Mouse (Mus musculus) lung, embryonic 15.5 days (tissue): ENCODE measurements around the gene Retsat. TPM values are rescaled to one million over a fixed set of nuclear protein-coding genes. Genes with fewer than 3 reads are reported as not detected.

ENCODE experiments used
- ATAC-seq: fragments of 200-750 bp; cut with Nextera tagmentation; 2 replicates; pipeline ENCODE4 v1.8.0; 2017; ENCODE audit warnings: moderate number of reproducible peaks, borderline replicate concordance; ENCODE audit not compliant: low FRiP score, low TSS enrichment; ENCODE audit errors: extremely low read depth
- H3K27ac ChIP-seq: fragments of 300-500 bp; sonication (generic); 2 replicates; pipeline ENCODE4 v1.5.1; 2015; ENCODE audit warnings: moderate library complexity, mild to moderate bottlenecking, inconsistent platforms
- H3K27me3 ChIP-seq: fragments of 300-500 bp; sonication (generic); 2 replicates; pipeline ENCODE4 v1.6.1; 2015; ENCODE audit warnings: inconsistent platforms
- H3K36me3 ChIP-seq: fragments of 300-500 bp; sonication (generic); 2 replicates; pipeline ENCODE4 v1.6.1; 2015; ENCODE audit warnings: inconsistent platforms
- H3K4me1 ChIP-seq: fragments of 300-500 bp; sonication (generic); 2 replicates; pipeline ENCODE4 v1.6.1; 2015; ENCODE audit warnings: inconsistent platforms
- H3K4me2 ChIP-seq: fragments of 300-500 bp; sonication (generic); 2 replicates; pipeline ENCODE4 v1.6.1; 2015; ENCODE audit warnings: inconsistent platforms, mild to moderate bottlenecking, moderate library complexity
- H3K4me3 ChIP-seq: fragments of 300-500 bp; sonication (generic); 2 replicates; pipeline ENCODE4 v1.5.1; 2015; ENCODE audit warnings: mild to moderate bottlenecking, inconsistent platforms
- H3K9ac ChIP-seq: fragments of 300-500 bp; sonication (generic); 2 replicates; pipeline ENCODE4 v1.6.1; 2015; ENCODE audit warnings: inconsistent platforms
- H3K9me3 ChIP-seq: fragments of 300-500 bp; sonication (generic); 2 replicates; pipeline ENCODE4 v1.6.1; 2016; ENCODE audit warnings: inconsistent platforms
- WGBS: fragments of 180-500 bp; shearing (Covaris S2); methylation state at CpG from one replicate; pipeline ENCODE4 v1.1.7; 2015; 5-methylcytosine and 5-hydroxymethylcytosine counted together
- polyA plus RNA-seq: library from polyadenylated mRNA; unstranded; fragments of >200 nt; fragmentation: Nextera tagmentation; extraction: Ambion mirVana; gene quantifications from 2 replicates; pipeline ENCODE4 v1.2.1, GENCODE M21; 2015

Retsat gene
- polyA plus RNA-seq, result 18.5 and 18.8 TPM in 2 replicates

DNA sequence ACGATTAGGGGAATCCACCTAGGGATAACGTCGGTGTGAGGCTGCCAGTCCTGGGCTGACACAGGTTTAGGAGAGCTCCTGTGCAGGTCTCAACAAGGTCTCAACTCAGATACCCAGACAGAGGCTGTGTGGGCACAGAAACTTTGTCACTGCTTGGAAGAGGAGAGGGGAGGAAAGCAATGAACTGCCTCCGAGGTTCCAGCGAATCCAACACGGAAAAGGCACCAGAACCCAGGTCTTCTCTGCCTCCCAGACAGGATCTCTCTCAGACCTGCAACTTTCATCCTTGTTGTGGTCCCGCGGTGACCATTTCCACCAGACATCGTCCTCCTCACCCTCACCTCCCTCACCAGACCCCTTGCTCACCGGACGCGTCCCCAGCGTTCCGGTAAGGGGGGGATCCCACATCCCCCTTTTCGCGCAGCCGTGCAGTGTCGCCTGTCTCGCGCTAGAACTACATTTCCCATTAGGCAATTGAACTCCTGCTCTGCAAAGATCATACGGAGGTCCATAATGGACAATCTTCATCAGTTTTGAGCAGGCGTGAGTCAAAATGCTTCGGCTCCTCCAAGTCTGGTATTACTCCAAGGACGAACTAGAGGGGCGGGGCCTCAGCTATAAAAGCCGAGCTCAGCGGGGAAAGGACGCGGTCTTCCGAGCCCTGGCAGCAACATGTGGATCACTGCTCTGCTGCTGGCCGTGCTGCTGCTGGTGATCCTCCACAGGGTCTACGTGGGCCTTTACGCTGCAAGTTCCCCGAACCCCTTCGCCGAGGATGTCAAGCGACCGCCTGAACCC lies at the start of gene Retsat, which contains the start of gene Elmod3:
Gene Retsat (plus strand): TSS at position 520 of the 798 bp plus-strand sequence.
Gene Elmod3 (minus strand): TSS at position 458 of the 798 bp plus-strand sequence.
- WGBS, result under 1% methylated on average over 38 of the region's 38 CpGs
- H3K9ac ChIP-seq, result peak within 1 kb of the TSS; percentile 71

GRCm38 (mm10) chr6:72549041-72549580 lies 49.2 kb upstream of the Retsat start:
- Histone ChIP-seq H3K4me3 (no peak overlapping the region), H3K9me3 (no peaks in the 10 kb centered on the region), H3K36me3 (no peaks in the 10 kb centered on the region), H3K4me1 (peaks cover 33% of the 10 kb centered on the region), H3K9ac (no peak overlapping the region), H3K27me3 (no peaks in the 10 kb centered on the region), H3K4me2 (no peak overlapping the region), H3K27ac (no peak overlapping the region)
- no peak for ATAC-seq
- WGBS, result 58% methylated on average over 9 of the region's 9 CpGs

More for the DNA sequence above, at the start of gene Retsat, which contains the start of gene Elmod3:
- Histone ChIP-seq H3K4me1 (peaks cover 24% of the 10 kb centered on the region), H3K36me3 (no peaks in the 10 kb centered on the region), H3K27ac (peak within 1 kb of the TSS; percentile 81), H3K4me2 (peak within 1 kb of the TSS; percentile 72), H3K27me3 (no peaks in the 10 kb centered on the region), H3K4me3 (peak within 1 kb of the TSS; percentile 67), H3K9me3 (no peaks in the 10 kb centered on the region)
- ATAC-seq, result peak; percentile 89

GRCm38 (mm10) chr6:72550025-72550424 lies 48.2 kb upstream of the Retsat start:
- H3K4me2 ChIP-seq, result no peak overlapping the region
- peaks cover 25% of the 10 kb centered on the region for H3K4me1 ChIP-seq
- no peak overlapping the region for H3K9ac ChIP-seq
- no peaks in the 10 kb centered on the region for H3K9me3 ChIP-seq
- no peak for ATAC-seq
- no peaks in the 10 kb centered on the region for H3K36me3 ChIP-seq
- WGBS, result 61% methylated on average over 6 of the region's 6 CpGs
- no peaks in the 10 kb centered on the region for H3K27me3 ChIP-seq
- H3K27ac ChIP-seq, result no peak overlapping the region
- no peak overlapping the region for H3K4me3 ChIP-seq

- Histone ChIP-seq H3K4me1 (peaks cover 25% of the 10 kb centered on the region), H3K27ac (no peak overlapping the region), H3K4me2 (no peak overlapping the region), H3K4me3 (no peak overlapping the region), H3K27me3 (no peaks in the 10 kb centered on the region), H3K36me3 (no peaks in the 10 kb centered on the region), H3K9ac (no peak overlapping the region), H3K9me3 (no peaks in the 10 kb centered on the region)
- ATAC-seq, result no peak
- 83% methylated on average over 10 of the region's 10 CpGs for WGBS
Measured at GRCm38 (mm10) chr6:72550503-72551100, 47.7 kb upstream of the Retsat start.

GRCm38 (mm10) chr6:72552171-72553078 lies 45.9 kb upstream of the Retsat start:
- Histone ChIP-seq H3K4me2 (peak overlapping the region; percentile 62), H3K9me3 (no peaks in the 10 kb centered on the region), H3K36me3 (no peaks in the 10 kb centered on the region), H3K9ac (peak overlapping the region; percentile 36), H3K4me3 (peak overlapping the region; percentile 40), H3K27ac (peak overlapping the region; percentile 91), H3K27me3 (no peaks in the 10 kb centered on the region), H3K4me1 (peaks cover 25% of the 10 kb centered on the region)
- peak; percentile 94 for ATAC-seq
- 14% methylated on average over 27 of the region's 27 CpGs for WGBS

DNA sequence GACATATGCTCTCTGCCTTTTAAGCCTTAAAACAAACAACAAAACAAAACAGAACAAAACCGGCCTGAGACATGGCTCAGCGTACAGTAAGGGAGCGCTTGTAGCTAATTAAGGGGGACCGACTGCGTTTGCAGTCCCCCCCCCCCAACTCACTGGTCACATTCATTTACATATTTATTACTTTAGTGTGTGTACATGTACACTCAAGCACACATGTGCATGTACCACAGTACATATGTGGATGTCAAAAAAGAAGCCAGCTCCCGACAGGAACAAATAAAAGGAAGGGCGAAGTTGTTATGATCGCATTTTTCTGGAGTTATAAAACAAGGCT lies 45.2 kb upstream of the Retsat start:
- Histone ChIP-seq H3K4me1 (peaks cover 25% of the 10 kb centered on the region), H3K27ac (peak overlapping the region; percentile 91), H3K4me2 (peak overlapping the region; percentile 62), H3K27me3 (no peaks in the 10 kb centered on the region), H3K4me3 (peak overlapping the region; percentile 40), H3K9ac (peak overlapping the region; percentile 36), H3K36me3 (no peaks in the 10 kb centered on the region), H3K9me3 (no peaks in the 10 kb centered on the region)
- WGBS, result 14% methylated on average over 8 of the region's 8 CpGs
- ATAC-seq, result no peak

GRCm38 (mm10) chr6:72560801-72561200 lies 37.5 kb upstream of the Retsat start:
- Histone ChIP-seq H3K27me3 (no peaks in the 10 kb centered on the region), H3K9me3 (no peaks in the 10 kb centered on the region), H3K4me3 (no peak overlapping the region), H3K4me2 (no peak overlapping the region), H3K4me1 (peaks cover 11% of the 10 kb centered on the region), H3K9ac (no peak overlapping the region), H3K27ac (no peak overlapping the region), H3K36me3 (no peaks in the 10 kb centered on the region)
- no peak for ATAC-seq
- WGBS, result 59% methylated on average over 8 of the region's 8 CpGs

DNA sequence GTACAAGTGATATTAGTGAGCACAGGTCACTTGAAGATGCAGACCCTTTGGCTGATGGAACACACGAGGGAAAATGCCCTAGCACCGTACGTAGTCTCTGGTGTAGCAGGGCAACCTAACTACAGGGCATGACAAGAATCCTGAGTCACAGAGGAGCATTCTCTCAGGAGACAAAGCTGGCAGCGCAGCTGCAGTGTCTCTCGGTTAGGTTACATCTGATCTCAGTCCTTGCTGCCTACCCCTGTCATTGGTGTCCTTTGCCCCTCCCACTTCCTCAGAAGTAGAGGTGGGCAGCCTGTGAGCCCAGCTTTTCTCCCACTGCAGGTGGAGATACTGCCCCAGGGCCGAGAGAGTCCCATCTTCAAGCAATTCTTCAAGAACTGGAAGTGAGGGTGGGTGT lies 35.8 kb upstream of the Retsat start:
- WGBS, result 41% methylated on average over 6 of the region's 6 CpGs

DNA sequence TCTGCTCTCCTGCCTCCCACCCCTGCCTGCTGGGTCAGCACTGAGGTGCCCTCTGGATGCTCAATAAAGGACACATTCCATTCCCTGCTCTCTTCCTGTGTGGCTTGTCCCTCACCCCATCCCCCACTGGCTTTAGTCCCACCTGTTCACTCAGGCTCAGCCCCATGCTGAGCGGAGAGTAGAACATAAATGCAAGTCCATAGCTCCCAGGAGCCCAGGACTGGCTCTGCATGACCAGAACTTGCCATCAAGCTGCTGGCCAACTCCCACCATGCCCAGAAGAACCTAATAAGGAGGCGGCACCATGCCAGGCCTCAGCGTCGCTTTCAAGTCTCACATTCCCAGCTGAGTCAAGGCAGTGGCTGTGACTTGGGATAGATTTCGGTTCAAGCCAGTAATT lies 35.4 kb upstream of the Retsat start:
- no peaks in the 10 kb centered on the region for H3K27me3 ChIP-seq
- ATAC-seq, result no peak

More for the DNA sequence above, 35.8 kb upstream of the Retsat start:
- Histone ChIP-seq H3K4me2 (no peak overlapping the region), H3K36me3 (no peaks in the 10 kb centered on the region), H3K27ac (no peak overlapping the region), H3K27me3 (no peaks in the 10 kb centered on the region), H3K9me3 (no peaks in the 10 kb centered on the region), H3K4me1 (peaks cover 13% of the 10 kb centered on the region), H3K9ac (no peak overlapping the region), H3K4me3 (no peak overlapping the region)
- no peak for ATAC-seq

GRCm38 (mm10) chr6:72565506-72565905 lies 32.8 kb upstream of the Retsat start:
- no peak overlapping the region for H3K9ac ChIP-seq
- WGBS, result 69% methylated on average over 7 of the region's 7 CpGs
- peaks cover 9% of the 10 kb centered on the region; the same call in 1 of the 2 replicates for H3K36me3 ChIP-seq
- no peaks in the 10 kb centered on the region for H3K9me3 ChIP-seq
- no peak overlapping the region; the same call in 1 of the 2 replicates for H3K27ac ChIP-seq
- no peak for ATAC-seq
- peaks cover 13% of the 10 kb centered on the region for H3K4me1 ChIP-seq
- no peak overlapping the region for H3K4me2 ChIP-seq
- no peaks in the 10 kb centered on the region for H3K27me3 ChIP-seq
- no peak overlapping the region for H3K4me3 ChIP-seq

More for the DNA sequence above, 35.4 kb upstream of the Retsat start:
- Histone ChIP-seq H3K4me2 (no peak overlapping the region), H3K4me3 (no peak overlapping the region), H3K27ac (no peak overlapping the region), H3K4me1 (peaks cover 13% of the 10 kb centered on the region), H3K9me3 (no peaks in the 10 kb centered on the region), H3K36me3 (peaks cover 1% of the 10 kb centered on the region; the same call in 1 of the 2 replicates), H3K9ac (no peak overlapping the region)
- WGBS, result 67% methylated on average over 5 of the region's 5 CpGs

- Histone ChIP-seq H3K4me1 (peaks cover 13% of the 10 kb centered on the region), H3K27ac (no peak overlapping the region; the same call in 1 of the 2 replicates), H3K9ac (no peak overlapping the region), H3K36me3 (peaks cover 9% of the 10 kb centered on the region; the same call in 1 of the 2 replicates), H3K4me2 (no peak overlapping the region), H3K4me3 (no peak overlapping the region), H3K27me3 (no peaks in the 10 kb centered on the region), H3K9me3 (no peaks in the 10 kb centered on the region)
- WGBS, result 2% methylated on average over 4 of the region's 4 CpGs
- ATAC-seq, result peak; percentile 78
Measured at GRCm38 (mm10) chr6:72566044-72566443, 32.2 kb upstream of the Retsat start.
